Mouse (Mus musculus): ENCODE results near the gene Hspa1b.
"Not testable (repeated sequence)": the region's sequence is repeated elsewhere in the genome, so short reads cannot be mapped to it uniquely, and the experiment has no call there.

Hspa1b gene

GRCm38 (mm10) chr17:34959130-34959778 lies at the start of gene Hspa1b:
Gene Hspa1b, minus strand, starts transcription at chr17:34959238.
- peak; percentile 88 to 92 for DNase-seq

- DNase-seq, result no peak
Measured at GRCm38 (mm10) chr17:35007387-35007991, 48.5 kb upstream of the Hspa1b start.

- DNase-seq, result not testable (repeated sequence)
Measured at GRCm38 (mm10) chr17:35005902-35006301, 46.9 kb upstream of the Hspa1b start.

- no peak for DNase-seq
Measured at GRCm38 (mm10) chr17:35005158-35005557, 46.1 kb upstream of the Hspa1b start.

- DNase-seq, result no peak
Measured at GRCm38 (mm10) chr17:35004075-35004717, 45.2 kb upstream of the Hspa1b start.

GRCm38 (mm10) chr17:35003022-35003838 lies 44.2 kb upstream of the Hspa1b start:
- DNase-seq, result no peak

GRCm38 (mm10) chr17:35002153-35002865 lies 43.3 kb upstream of the Hspa1b start:
- no peak for DNase-seq

- DNase-seq, result no peak
Measured at GRCm38 (mm10) chr17:35001452-35002152, 42.6 kb upstream of the Hspa1b start.

- peak; percentile 76 to 82 for DNase-seq
Measured at GRCm38 (mm10) chr17:35000717-35001451, 41.8 kb upstream of the Hspa1b start, which contains the start of gene Vars. Gene Vars, plus strand, starts transcription at chr17:35000987.

- DNase-seq, result not testable (repeated sequence)
Measured at GRCm38 (mm10) chr17:34999871-35000716, 41.1 kb upstream of the Hspa1b start.

GRCm38 (mm10) chr17:34998526-34999430 lies 39.7 kb upstream of the Hspa1b start:
- no peak for DNase-seq

- no peak for DNase-seq
Measured at GRCm38 (mm10) chr17:34997142-34997483, 38.1 kb upstream of the Hspa1b start.

- DNase-seq, result no peak
Measured at GRCm38 (mm10) chr17:34996411-34997141, 37.5 kb upstream of the Hspa1b start.

- not testable (repeated sequence) for DNase-seq
Measured at GRCm38 (mm10) chr17:34995927-34996326, 36.9 kb upstream of the Hspa1b start.

- DNase-seq, result not testable (repeated sequence)
Measured at GRCm38 (mm10) chr17:34995192-34995591, 36.2 kb upstream of the Hspa1b start.

- no peak for DNase-seq
Measured at GRCm38 (mm10) chr17:34994751-34995150, 35.7 kb upstream of the Hspa1b start.

- no peak for DNase-seq
Measured at GRCm38 (mm10) chr17:34984218-34984617, 25.2 kb upstream of the Hspa1b start.

- no peak for DNase-seq
Measured at GRCm38 (mm10) chr17:34982328-34982727, 23.3 kb upstream of the Hspa1b start.
